Mouse (Mus musculus) hindbrain, embryonic 16.5 days (tissue): ENCODE results near the gene Tnfaip8l2. TPM values are rescaled to one million over a fixed set of nuclear protein-coding genes. Genes with fewer than 3 reads are reported as not detected.
A peak's percentile ranks its signal among the peaks of the same experiment; 100 is the strongest.
"Not testable (repeated sequence)": the region's sequence is repeated elsewhere in the genome, so short reads cannot be mapped to it uniquely, and the experiment has no call there.

Experiments
- ATAC-seq: fragments of 200-750 bp; cut with Nextera tagmentation; 2 replicates; pipeline ENCODE4 v1.8.0; 2017; ENCODE audit warnings: moderate TSS enrichment, moderate library complexity
- H3K27ac ChIP-seq: fragments of 300-500 bp; sonication (generic); 2 replicates; pipeline ENCODE4 v1.5.1; 2014; ENCODE audit warnings: low read depth, mild to moderate bottlenecking, control low read depth, low read length, moderate library complexity
- H3K27me3 ChIP-seq: fragments of 300-500 bp; sonication (generic); replicated peaks from 2 replicates; pipeline ENCODE4 v1.6.1; 2014; ENCODE audit warnings: low read length; ENCODE audit not compliant: control insufficient read depth, insufficient read depth
- H3K36me3 ChIP-seq: fragments of 300-500 bp; sonication (generic); 2 replicates; pipeline ENCODE4 v1.6.1; 2014; ENCODE audit warnings: mild to moderate bottlenecking, low read length, moderate library complexity, mixed read lengths; ENCODE audit not compliant: control insufficient read depth, insufficient read depth
- H3K4me1 ChIP-seq: fragments of 300-500 bp; sonication (generic); 2 replicates; pipeline ENCODE4 v1.6.1; 2014; ENCODE audit warnings: low read depth, low read length; ENCODE audit not compliant: control insufficient read depth, insufficient read depth
- H3K4me2 ChIP-seq: fragments of 300-500 bp; sonication (generic); 2 replicates; pipeline ENCODE4 v1.6.1; 2014; ENCODE audit warnings: mild to moderate bottlenecking, low read length, control low read depth, moderate library complexity
- H3K4me3 ChIP-seq: fragments of 300-500 bp; sonication (generic); 2 replicates; pipeline ENCODE4 v1.5.1; 2014; ENCODE audit warnings: mild to moderate bottlenecking, low read length, control low read depth, moderate library complexity
- H3K9ac ChIP-seq: fragments of 300-500 bp; sonication (generic); 2 replicates; pipeline ENCODE4 v1.6.1; 2014; ENCODE audit warnings: low read depth, mild to moderate bottlenecking, control low read depth, low read length, moderate library complexity
- H3K9me3 ChIP-seq: fragments of 300-500 bp; sonication (generic); 2 replicates; pipeline ENCODE4 v1.6.1; 2014; ENCODE audit warnings: mild to moderate bottlenecking, low read length, moderate library complexity; ENCODE audit not compliant: control insufficient read depth
- WGBS: fragments of 180-500 bp; shearing (Covaris S2); extraction: QIAGEN DNeasy Blood & Tissue Kit; methylation state at CpG from one replicate; pipeline ENCODE4 v1.1.7; 2014; 5-methylcytosine and 5-hydroxymethylcytosine counted together
- polyA plus RNA-seq: library from polyadenylated mRNA; unstranded; fragments of >200 nt; fragmentation: Nextera tagmentation; extraction: Ambion mirVana; gene quantifications from 2 replicates; pipeline ENCODE4 v1.2.1, GENCODE M21; 2015

Gene Tnfaip8l2
- polyA plus RNA-seq, 1 experiment from 2014 or later, result 3.0 TPM

DNA sequence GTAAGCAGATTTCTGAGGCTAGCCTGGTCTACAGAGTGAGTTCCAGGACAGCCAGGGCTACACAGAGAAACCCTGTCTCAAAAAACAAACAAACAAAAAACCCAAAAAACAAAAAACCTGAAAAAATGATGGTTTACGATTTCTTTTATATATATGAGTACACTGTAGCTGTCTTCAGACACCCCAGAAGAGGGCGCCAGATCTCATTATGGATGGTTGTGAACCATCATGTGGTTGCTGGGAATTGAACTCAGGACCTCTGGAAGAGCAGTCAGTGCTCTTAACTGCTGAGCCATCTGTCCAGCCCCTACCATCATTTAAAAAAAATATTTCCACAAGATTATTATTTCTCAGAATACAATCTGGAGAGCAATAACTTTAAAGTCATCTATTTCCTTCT lies 9.8 kb downstream of the Tnfaip8l2 start:
- not testable (repeated sequence) for H3K9me3 ChIP-seq, H3K9ac ChIP-seq, H3K4me2 ChIP-seq, H3K27me3 ChIP-seq, H3K4me3 ChIP-seq, H3K27ac ChIP-seq, H3K36me3 ChIP-seq, ATAC-seq
- peaks cover 20% of the 10 kb centered on the region for H3K4me1 ChIP-seq
- WGBS, result 91% methylated on average over 2 of the region's 2 CpGs

GRCm38 (mm10) chr3:95130081-95130480 lies 12.1 kb downstream of the Tnfaip8l2 start:
- Histone ChIP-seq H3K9ac (no peak overlapping the region), H3K4me3 (no peak overlapping the region), H3K27ac (no peak overlapping the region), H3K4me2 (no peak overlapping the region), H3K4me1 (peaks cover 11% of the 10 kb centered on the region), H3K36me3 (peaks cover 5% of the 10 kb centered on the region; the same call in 1 of the 2 replicates), H3K27me3 (no peaks in the 10 kb centered on the region), H3K9me3 (no peaks in the 10 kb centered on the region)
- WGBS, result 89% methylated on average over 5 of the region's 5 CpGs
- no peak for ATAC-seq

DNA sequence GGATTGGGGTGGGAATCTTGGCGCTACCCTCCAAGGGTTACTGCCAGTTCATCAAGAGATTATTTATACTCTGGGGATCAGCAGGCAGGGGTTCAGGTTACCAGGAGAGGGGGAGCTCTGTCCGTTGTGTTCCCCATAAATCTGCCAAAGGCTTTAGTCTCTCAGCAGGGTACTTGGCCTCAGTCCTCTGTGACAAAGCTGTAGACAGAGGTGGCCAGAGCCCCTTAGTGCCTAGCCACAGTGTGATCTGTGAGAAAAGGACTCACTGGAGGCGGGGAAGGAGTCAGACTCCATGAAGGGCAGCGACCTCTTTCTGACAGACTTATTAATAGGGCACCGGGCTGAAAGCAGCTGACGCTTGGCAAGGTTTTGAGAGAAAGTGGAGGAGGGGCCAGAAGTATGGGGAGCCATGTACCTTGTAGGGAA lies 12.9 kb downstream of the Tnfaip8l2 start:
- Histone ChIP-seq H3K4me3 (no peak overlapping the region), H3K9me3 (no peaks in the 10 kb centered on the region), H3K36me3 (peaks cover 5% of the 10 kb centered on the region; the same call in 1 of the 2 replicates), H3K4me1 (peaks cover 8% of the 10 kb centered on the region), H3K27ac (no peak overlapping the region), H3K4me2 (no peak overlapping the region), H3K9ac (no peak overlapping the region), H3K27me3 (no peaks in the 10 kb centered on the region)
- 43% methylated on average over 6 of the region's 6 CpGs for WGBS
- ATAC-seq, result no peak

DNA sequence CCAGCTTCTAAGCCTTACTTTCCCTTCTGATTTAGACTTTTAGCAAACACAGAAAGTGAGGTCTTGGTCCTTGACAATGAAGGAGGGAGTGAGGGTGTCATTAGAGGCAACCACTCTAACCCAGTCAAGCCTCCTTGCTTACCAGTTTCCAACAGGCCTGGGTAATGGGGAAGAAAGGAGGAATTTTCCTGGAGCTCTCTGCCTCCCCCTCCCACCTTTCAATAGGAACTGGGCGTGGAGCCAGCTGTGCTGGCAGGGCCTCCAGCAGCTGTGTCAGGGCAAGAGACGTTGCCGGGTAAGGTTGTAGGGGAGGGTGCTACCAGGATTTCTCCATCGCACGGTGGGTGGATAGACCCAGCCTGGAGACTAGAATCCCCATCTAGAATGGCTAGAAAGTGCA lies 17.2 kb downstream of the Tnfaip8l2 start:
- no peak overlapping the region for H3K27ac ChIP-seq
- H3K36me3 ChIP-seq, result peaks cover 25% of the 10 kb centered on the region
- H3K4me3 ChIP-seq, result no peak overlapping the region
- H3K9ac ChIP-seq, result no peak overlapping the region
- H3K9me3 ChIP-seq, result no peaks in the 10 kb centered on the region
- 28% methylated on average over 5 of the region's 5 CpGs for WGBS
- 0 out of 2 replicates have a peak, but pooled peaks have one; percentile 18 for ATAC-seq
- peaks cover 2% of the 10 kb centered on the region; the same call in 1 of the 2 replicates for H3K4me1 ChIP-seq
- H3K27me3 ChIP-seq, result no peaks in the 10 kb centered on the region
- H3K4me2 ChIP-seq, result no peak overlapping the region

DNA sequence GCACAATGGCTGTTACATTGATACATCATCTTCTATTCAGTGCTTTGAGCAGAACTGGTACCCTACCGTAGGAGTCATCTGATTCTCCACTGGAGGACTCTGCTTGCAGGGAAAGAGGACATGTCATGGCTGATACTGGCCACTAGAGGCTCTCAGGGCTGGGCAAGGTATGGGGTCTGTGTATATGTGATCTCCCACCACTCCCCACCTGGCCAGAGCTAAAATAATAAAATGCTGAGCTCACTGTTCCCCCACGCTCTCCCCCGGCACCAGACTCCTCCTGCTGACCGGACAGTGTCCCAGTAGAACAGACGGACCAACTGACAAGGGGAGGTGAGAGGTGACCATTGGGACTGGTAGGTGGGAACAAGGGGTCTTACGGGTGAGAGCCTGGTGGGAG lies 17.9 kb downstream of the Tnfaip8l2 start, which contains the start of gene Tmod4:
Gene Tmod4, plus strand, starts transcription at position 231 of the 400 bp plus-strand sequence.
- H3K9me3 ChIP-seq, result no peaks in the 10 kb centered on the region
- no peaks in the 10 kb centered on the region for H3K27me3 ChIP-seq
- H3K4me1 ChIP-seq, result peaks cover under 1% of the 10 kb centered on the region; the same call in 1 of the 2 replicates
- 54% methylated on average over 6 of the region's 6 CpGs for WGBS
- no peak within 1 kb of the TSS for H3K9ac ChIP-seq
- H3K27ac ChIP-seq, result no peak within 1 kb of the TSS
- ATAC-seq, result peak; percentile 38; the same call in 1 of the 2 replicates
- no peak within 1 kb of the TSS for H3K4me2 ChIP-seq
- no peak within 1 kb of the TSS for H3K4me3 ChIP-seq
- peaks cover 27% of the 10 kb centered on the region for H3K36me3 ChIP-seq

GRCm38 (mm10) chr3:95121580-95121979 lies 20.6 kb downstream of the Tnfaip8l2 start:
- 83% methylated on average over 6 of the region's 6 CpGs for WGBS
- no peak overlapping the region for H3K4me2 ChIP-seq
- H3K27ac ChIP-seq, result no peak overlapping the region
- no peak overlapping the region for H3K9ac ChIP-seq
- no peak overlapping the region for H3K4me3 ChIP-seq
- H3K36me3 ChIP-seq, result peaks cover 31% of the 10 kb centered on the region
- no peaks in the 10 kb centered on the region for H3K27me3 ChIP-seq
- no peaks in the 10 kb centered on the region; the same call in 1 of the 2 replicates for H3K4me1 ChIP-seq
- H3K9me3 ChIP-seq, result no peaks in the 10 kb centered on the region
- ATAC-seq, result no peak

DNA sequence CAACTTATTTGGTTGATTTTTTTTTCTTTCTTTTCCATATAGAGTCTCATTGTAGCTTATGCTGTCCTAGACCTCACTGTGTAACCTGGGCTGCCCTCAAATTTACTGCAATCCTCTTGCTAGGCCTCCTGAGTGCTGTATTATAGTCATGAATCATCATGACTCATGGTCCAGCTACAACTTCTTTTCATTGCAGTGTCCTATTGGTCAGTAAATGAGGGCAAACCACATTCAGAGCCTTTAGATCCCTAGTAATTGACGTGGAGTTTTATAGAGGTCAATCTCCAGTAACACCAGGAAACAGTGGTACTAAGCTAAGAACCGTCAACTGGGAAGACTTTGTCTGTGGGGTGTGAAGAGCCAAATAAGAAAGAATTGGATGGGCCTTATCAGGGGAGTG lies 24.4 kb downstream of the Tnfaip8l2 start:
- Histone ChIP-seq H3K27ac (no peak overlapping the region), H3K9me3 (no peaks in the 10 kb centered on the region), H3K9ac (no peak overlapping the region), H3K36me3 (peaks cover 33% of the 10 kb centered on the region), H3K27me3 (no peaks in the 10 kb centered on the region), H3K4me3 (no peak overlapping the region), H3K4me1 (no peaks in the 10 kb centered on the region; the same call in 1 of the 2 replicates), H3K4me2 (no peak overlapping the region)
- WGBS, result 98% methylated on average over 2 of the region's 2 CpGs
- no peak for ATAC-seq

GRCm38 (mm10) chr3:95112760-95113159 lies 29.4 kb downstream of the Tnfaip8l2 start:
- H3K9ac ChIP-seq, result no peak overlapping the region
- WGBS, result 72% methylated on average over 1 of the region's 1 CpGs
- no peak overlapping the region for H3K27ac ChIP-seq
- no peak for ATAC-seq
- peaks cover 5% of the 10 kb centered on the region for H3K36me3 ChIP-seq
- H3K4me1 ChIP-seq, result peaks cover 8% of the 10 kb centered on the region
- H3K4me3 ChIP-seq, result no peak overlapping the region
- no peaks in the 10 kb centered on the region for H3K27me3 ChIP-seq
- peak overlapping the region; percentile 39 for H3K4me2 ChIP-seq
- no peaks in the 10 kb centered on the region for H3K9me3 ChIP-seq

DNA sequence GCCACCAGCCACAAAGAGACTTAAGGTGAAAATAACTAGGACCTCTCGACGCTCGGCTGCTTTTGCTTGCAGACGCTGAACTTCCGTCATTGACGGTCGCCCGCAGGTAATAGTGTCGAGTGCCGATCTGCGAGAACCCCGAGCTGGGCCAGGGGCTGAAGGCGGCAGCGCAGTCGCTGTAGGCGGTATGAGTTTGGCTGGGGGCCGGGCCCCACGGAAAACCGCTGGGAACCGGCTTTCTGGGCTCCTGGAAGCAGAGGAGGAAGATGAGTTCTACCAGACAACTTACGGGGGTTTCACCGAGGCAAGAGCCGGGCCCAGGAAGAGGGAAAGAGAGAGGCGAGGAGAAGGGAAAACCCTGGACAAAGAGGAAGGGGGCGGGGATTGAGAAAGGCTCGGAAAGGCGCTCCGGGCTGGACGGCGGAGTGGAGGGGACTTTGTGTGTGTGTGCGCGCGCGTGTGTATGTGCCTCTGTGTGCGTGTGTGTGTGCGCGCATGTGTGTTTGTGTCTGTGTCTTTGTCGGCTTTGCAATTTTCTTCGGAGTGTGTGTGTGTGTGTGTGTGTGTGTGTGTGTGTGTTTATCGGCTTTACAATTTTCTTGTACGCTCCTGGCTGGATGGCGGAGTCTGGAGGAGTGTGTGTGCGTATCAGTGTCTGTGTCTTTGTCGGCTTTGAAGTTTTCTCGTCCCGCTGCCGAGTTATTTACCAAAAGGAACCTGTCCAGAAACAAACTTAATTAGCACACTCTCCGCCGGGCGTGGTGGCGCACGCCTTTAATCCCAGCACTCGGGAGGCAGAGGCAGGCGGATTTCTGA lies 31.0 kb downstream of the Tnfaip8l2 start, which contains the start of gene Vps72:
Gene Vps72, plus strand, starts transcription at position 112 of the 816 bp plus-strand sequence.
- no peaks in the 10 kb centered on the region for H3K27me3 ChIP-seq
- WGBS, result under 1% methylated on average over 53 of the region's 54 CpGs
- H3K9me3 ChIP-seq, result no peaks in the 10 kb centered on the region
- peak within 1 kb of the TSS; percentile 86 for H3K4me3 ChIP-seq
- H3K27ac ChIP-seq, result peak within 1 kb of the TSS; percentile 95
- H3K36me3 ChIP-seq, result peaks cover 5% of the 10 kb centered on the region; the same call in 1 of the 2 replicates
- H3K4me1 ChIP-seq, result peaks cover 8% of the 10 kb centered on the region
- H3K9ac ChIP-seq, result peak within 1 kb of the TSS; percentile 84
- ATAC-seq, result peak; percentile 77
- peak within 1 kb of the TSS; percentile 59 for H3K4me2 ChIP-seq
